Mouse (Mus musculus): ENCODE results near the gene 4930486L24Rik.
"Not testable (repeated sequence)": the region's sequence is repeated elsewhere in the genome, so short reads cannot be mapped to it uniquely, and the experiment has no call there.

The 4930486L24Rik gene

DNA sequence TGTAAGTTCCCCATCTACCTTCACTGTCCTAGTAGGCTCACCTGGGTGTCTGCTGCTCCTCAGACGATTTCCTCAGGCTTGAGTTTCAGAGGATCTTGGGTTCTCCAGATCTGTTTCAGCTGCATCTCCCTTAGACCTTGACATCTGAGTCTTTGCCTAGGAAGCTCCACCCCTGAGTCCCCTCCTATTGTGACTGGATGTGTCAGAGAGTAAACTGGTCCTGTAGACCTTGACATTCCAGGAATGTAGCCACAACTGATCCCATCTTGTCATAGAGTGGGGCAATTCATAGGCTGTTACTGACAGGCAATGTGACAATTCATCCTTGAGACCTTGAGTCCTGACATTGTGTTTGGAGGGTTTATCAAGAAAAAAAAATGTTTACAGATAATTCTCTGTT lies at the start of gene 4930486L24Rik:
4930486L24Rik (minus strand) TSS at position 195 of the 400 bp plus-strand sequence.
- in situ Hi-C loops (cut with MboI), result no loop called here

DNA sequence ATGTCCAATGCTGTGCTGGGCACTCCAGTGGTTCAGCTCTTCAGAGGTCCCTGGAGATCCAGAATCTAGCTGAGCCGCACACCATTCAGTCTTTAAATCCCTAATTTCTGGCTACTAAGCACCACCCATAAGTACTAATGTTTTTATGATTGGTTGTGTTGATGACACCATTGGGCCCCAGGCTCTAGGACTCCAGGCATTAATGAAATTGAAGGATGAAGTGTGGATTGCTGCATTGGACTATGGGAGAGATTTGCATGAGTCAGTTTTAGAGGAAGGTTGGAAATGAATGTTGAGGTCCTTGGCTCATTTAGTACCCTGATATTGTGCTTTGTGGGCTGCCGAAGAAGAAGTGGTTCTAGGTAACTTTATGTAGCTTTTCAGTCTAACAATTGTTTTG lies 40.5 kb upstream of the 4930486L24Rik start, which contains the start of gene Tpbpb:
Tpbpb (minus strand) TSS at position 101 of the 400 bp plus-strand sequence.
- in situ Hi-C loops (cut with MboI), result not testable (repeated sequence)

DNA sequence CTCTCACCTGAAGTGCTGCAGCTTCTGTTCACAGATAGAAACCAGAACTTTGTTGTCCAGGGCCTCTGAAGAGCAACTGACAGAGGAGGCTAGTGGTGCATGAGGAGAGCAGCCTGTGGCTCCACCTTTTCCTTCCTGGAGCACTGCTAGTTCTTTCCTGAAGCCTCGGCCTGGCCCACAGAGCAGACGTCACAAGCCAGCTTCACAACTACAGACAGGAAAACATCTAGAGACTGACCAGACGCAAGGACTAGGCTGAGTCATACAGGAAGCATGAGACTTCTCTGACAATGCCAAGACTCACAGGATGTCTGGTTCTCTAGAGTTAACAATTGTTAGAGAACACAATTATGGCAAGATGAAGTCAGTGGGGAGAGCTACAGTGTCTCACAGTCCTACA lies 33.1 kb upstream of the 4930486L24Rik start, which contains the start of gene Ctla2b:
Ctla2b (minus strand) TSS at position 120 of the 400 bp plus-strand sequence.
- in situ Hi-C loops (cut with MboI), result no loop called here

- in situ Hi-C loops (cut with MboI), result not testable (repeated sequence)
Measured at GRCm38 (mm10) chr13:60896794-60897193, 32.5 kb upstream of the 4930486L24Rik start, which contains the start of gene Gm49392. Gene Gm49392 (minus strand): TSS chr13:60896894.

DNA sequence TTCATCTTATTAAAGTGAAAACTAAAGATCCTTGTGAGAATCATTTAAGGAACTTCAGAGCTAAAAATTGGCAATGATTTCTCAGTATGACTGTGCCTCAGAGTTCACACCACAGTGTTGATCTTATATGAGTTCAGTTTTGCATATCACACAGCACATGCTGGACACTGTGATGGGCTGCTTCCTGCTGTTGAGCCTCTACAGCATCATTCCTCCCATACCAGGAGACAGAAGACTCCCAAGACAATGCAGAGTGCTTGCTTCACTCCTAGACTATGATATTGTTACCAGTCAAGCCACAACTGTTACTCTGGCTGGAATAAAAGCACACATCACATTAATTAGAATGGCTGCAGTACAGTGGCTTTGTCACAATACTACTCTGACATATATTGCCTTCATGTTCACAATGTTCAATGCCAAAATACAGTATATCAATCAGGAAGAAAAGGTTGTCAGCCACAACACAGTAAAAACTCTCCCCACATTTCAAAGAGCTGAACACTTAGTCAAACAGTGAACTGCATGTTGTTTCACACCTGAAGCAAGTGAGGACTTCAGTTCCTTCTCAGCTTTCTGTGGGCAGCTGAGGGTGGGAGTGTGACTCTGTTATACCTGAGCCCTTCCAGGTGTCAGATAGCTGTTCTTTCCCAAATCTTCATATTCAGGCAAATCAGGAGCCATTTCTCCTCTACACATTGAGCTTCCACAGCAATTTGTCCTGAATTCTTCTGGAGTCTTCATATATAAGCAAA lies 31.3 kb upstream of the 4930486L24Rik start:
- in situ Hi-C loops (cut with MboI), result no loop called here

DNA sequence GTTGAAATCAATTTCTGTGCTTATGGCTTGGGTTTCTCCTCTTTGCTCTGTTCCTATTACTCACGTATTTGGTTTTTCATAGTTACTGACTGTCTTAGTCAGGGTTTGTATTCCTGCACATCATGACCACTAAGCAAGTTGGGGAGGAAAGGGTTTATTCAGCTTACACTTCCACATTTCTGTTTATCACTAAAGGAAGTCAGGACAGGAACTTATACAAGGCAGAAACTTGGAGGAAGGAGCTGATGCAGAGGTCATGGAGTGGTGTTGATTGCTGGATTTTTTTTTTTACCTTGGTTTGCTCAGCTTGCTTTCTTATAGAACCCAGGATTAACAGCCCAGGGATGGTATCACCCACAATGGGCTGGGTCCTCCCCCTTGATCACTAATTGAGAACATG lies 28.0 kb upstream of the 4930486L24Rik start:
- in situ Hi-C loops (cut with MboI), result no loop called here

- in situ Hi-C loops (cut with MboI), result no loop called here
Measured at GRCm38 (mm10) chr13:60848241-60849120, 15.8 kb downstream of the 4930486L24Rik start.

DNA sequence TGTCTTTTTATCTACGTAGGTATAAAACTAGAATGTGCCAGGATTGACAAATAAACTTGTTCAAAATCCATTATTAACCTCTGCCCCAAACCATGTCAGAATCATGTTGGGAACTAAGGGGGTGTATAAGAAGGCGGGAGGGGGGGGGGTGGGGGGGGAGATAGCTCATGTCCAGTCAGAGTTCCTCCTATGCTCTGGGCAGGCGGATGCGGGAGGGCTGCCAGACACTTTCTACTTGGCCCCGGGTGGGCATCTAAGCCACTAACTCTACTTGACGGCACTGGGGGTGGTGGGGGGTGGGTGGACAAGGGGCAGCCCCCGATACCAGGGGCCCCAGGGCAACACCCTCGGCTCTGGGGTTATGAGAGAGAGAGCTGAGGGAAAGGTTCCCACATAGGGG lies 21.1 kb downstream of the 4930486L24Rik start:
- in situ Hi-C loops (cut with MboI), result no loop called here

GRCm38 (mm10) chr13:60842703-60843102 lies 21.6 kb downstream of the 4930486L24Rik start:
- in situ Hi-C loops (cut with MboI), result no loop called here

GRCm38 (mm10) chr13:60839353-60839902 lies 24.8 kb downstream of the 4930486L24Rik start:
- in situ Hi-C loops (cut with MboI), result no loop called here

DNA sequence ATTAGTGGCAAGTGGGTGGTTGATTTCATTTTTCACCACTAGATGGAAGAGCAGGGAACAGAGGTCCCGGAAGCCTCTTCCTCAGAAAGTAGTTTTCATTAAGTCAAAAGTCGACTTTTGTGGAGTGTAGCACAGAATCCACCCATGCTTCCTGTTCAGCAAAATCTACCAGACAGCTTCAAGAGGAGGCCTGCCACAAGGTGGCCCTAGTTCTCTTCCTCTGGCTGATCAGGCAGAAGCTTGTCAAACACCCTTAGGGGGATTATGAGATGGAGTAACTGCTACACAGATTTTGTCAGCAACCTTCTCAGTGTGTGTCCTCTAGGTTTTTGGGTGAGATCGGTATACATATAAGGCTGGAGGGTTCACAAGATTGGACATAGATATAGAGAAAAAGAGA lies 38.2 kb downstream of the 4930486L24Rik start:
- in situ Hi-C loops (cut with MboI), result no loop called here

DNA sequence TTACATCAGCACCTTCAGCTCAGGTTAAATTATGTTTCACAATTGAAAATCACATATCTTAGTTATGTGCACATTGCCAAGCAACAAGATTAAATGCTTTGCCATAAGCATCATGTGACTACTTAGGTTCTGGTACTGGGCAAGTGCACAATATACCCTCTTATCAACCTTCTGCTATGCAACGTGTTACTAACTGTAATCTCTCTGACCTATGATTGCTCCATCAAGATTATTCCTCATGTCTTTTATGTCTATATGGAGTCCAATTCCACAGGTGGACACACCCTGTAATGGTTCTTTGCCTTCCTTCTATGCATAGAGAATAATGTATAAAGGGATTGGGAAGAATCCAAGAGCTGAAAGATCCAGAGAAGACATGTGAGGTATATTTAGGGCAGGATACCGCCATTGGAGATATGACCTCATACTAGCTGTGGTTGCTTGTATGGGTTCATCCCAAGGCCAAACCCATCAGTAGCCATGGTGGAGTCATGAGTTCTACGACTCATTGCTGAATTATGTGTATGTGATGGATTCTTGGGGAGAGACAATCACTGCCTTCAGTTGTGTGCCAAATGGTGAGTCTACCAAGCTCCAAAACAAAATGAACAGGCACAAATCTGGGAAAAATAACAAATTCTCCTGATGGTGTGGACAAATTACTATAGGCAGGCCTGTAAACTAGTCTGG lies 43.6 kb downstream of the 4930486L24Rik start:
- in situ Hi-C loops (cut with MboI), result no loop called here

DNA sequence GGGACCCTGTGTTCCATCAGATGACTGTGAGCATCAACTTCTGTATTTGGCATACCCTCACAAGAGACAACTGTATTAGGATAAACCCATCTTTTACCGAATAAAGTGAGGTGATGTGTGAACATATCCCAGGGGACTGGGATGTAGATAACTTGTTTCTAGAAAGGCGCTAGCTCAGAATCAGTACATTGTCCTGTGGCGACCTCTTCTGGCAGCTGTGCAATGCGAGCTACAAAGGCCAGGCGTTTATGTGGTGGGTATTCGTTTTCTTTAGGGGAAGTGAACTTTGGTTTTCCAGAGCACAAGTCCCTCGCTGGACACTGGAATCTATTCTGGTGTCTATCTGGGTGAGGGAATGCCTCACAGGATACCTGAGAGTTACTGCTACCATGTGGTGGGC lies 44.8 kb downstream of the 4930486L24Rik start:
- in situ Hi-C loops (cut with MboI), result no loop called here

DNA sequence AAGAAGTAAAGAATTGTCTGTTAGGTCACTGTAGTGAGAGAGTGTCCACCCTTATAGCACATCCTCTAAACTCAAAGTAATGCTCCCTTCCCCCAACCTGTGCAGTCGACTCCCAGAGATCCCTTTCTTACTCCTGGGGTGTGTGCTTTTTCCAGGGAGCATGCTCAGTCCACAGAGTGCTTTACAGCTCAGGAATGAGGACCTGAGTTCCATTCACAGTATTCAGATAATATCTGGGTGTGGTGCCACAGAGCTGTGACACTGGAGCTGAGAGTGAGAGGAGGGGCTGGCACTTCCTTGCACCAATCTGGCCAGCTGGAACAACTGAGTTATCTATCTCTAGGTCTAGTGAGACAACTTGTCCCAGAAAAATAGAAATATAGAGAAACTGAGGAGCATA lies 50.6 kb downstream of the 4930486L24Rik start:
- in situ Hi-C loops (cut with MboI), result no loop called here

GRCm38 (mm10) chr13:60812768-60813167 lies 51.5 kb downstream of the 4930486L24Rik start:
- in situ Hi-C loops (cut with MboI), result no loop called here

- in situ Hi-C loops (cut with MboI), result no loop called here
Measured at GRCm38 (mm10) chr13:60809690-60810089, 54.6 kb downstream of the 4930486L24Rik start.

DNA sequence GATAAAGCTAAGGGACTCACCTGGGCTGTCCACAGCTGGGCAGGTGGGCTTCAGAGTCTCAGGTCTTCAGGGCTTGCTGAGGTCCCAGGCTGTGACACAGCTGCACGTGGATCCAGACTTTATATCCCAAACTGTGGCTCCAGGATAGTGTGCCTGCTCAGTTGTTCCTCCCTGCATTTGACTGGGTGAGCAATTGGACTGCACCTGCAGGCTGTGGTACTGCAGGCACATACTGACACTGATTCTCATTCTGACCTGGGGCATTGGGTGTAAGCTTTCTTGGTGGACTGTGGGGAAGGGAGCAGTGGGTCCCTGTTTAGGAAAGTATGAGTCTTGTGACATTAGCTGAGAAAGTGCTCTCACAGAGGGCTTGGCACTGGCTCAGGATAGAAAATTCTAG lies 61.5 kb downstream of the 4930486L24Rik start, which contains the start of gene Ctsll3:
Ctsll3 (minus strand) TSS at position 101 of the 400 bp plus-strand sequence.
- in situ Hi-C loops (cut with MboI), result no loop called here

All from mature B cell (primary cell).